Mouse (Mus musculus) myocyte (in vitro differentiated cells): ENCODE data around the gene Cmpk2.

Experiments used
- MAX ChIP-seq: IDR thresholded peaks from one replicate; pipeline ENCODE4 v1.6.1; 2011; ENCODE audit warnings: low read depth, mild to moderate bottlenecking, control low read depth
- POLR2A ChIP-seq: IDR thresholded peaks from one replicate; pipeline ENCODE4 v1.6.1; 2011; ENCODE audit warnings: low read depth, mild to moderate bottlenecking, control low read depth, moderate library complexity; ENCODE audit not compliant: insufficient read length
- TCF12 ChIP-seq: IDR thresholded peaks from one replicate; pipeline ENCODE4 v1.6.1; 2011; ENCODE audit warnings: mild to moderate bottlenecking, control low read depth; ENCODE audit not compliant: poor library complexity, insufficient read depth, severe bottlenecking
- TCF3 ChIP-seq: IDR thresholded peaks from one replicate; pipeline ENCODE4 v1.6.1; 2011; ENCODE audit warnings: low read depth, control low read depth; ENCODE audit not compliant: insufficient read length

GRCm38 (mm10) chr12:26444511-26444910, 24.5 kb upstream of the Cmpk2 start:
- TF ChIP-seq TCF3 = no peak
- TF ChIP-seq POLR2A = no peak
- no peak for TF ChIP-seq TCF12
- TF ChIP-seq MAX = no peak
